Mouse (Mus musculus) liver, embryonic 14.5 days (tissue): ENCODE data around the gene F2.

Source experiments
- CTCF ChIP-seq: IDR thresholded peaks from 2 replicates; pipeline ENCODE4 v1.5.1; 2016; ENCODE audit warnings: antibody characterized with exemption, low read depth, control low read depth
- EP300 ChIP-seq: IDR thresholded peaks from 2 replicates; pipeline ENCODE4 v1.6.1; 2016; ENCODE audit warnings: antibody characterized with exemption, low read depth

- peak; percentile 65 for TF ChIP-seq CTCF
- TF ChIP-seq EP300: no peak
These were observed 20.6 kb upstream of the F2 start for GRCm38 (mm10) chr2:91656774-91657173.
